Mouse (Mus musculus) cortical plate, adult 2 months (tissue): Measurements from ENCODE around the gene Lefty1.

Source experiments
- CTCF ChIP-seq: fragments of 200-500 bp; IDR thresholded peaks from 2 replicates; pipeline ENCODE4 v1.5.1; 2011; ENCODE audit warnings: mild to moderate bottlenecking, control low read depth, low read length; ENCODE audit not compliant: insufficient read depth; ENCODE audit errors: extremely low read depth
- POLR2A ChIP-seq: fragments of 200-500 bp; IDR thresholded peaks from 2 replicates; pipeline ENCODE4 v1.6.1; 2011; ENCODE audit warnings: mild to moderate bottlenecking, low read length, control low read depth; ENCODE audit not compliant: insufficient read depth; ENCODE audit errors: extremely low read depth

DNA sequence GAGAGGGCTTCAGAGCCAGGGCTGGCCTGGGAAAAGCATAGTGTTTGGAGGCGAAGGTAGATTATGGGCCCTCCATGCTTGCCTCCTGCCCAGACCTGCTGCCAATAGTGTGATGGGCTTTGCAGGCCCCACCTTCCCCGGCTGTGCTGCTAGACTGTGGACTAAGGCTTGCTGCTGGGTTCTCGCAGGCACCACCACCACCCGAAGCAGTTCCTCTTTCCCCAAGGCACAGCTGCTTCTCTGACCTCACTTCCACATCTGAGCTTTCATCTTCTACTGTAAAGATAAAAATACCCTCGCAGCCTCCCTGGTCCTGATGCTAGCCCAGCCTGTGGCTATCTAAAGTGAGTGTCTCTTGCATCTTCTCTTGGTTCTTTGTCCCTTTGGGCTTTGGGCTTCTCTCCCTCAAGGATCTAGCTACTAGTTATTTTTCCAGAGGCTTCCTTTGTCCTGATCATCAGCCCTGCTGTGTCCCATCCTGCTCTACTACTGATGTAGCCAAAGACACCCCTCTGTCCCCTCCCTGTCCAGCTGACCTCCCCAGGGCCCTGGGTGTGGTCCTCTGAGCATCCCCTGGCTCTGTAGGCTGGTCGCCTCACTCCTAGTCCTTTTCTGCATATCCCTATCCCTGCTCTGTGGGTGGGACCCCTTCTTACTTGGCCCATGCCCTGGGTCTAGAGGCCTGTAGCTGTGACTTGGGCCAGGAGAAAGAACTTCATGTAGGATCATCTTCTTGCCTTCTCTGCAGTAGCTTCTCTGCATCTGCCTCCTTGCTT is 12.4 kb upstream of the Lefty1 start:
- no peak for TF ChIP-seq CTCF
- no peak for TF ChIP-seq POLR2A
